Mouse (Mus musculus): Measurements from ENCODE around the gene Slx4ip. TPM values are rescaled to one million over a fixed set of nuclear protein-coding genes. Genes with fewer than 3 reads are reported as not detected.

The Slx4ip gene
- total RNA-seq, 2 experiments from 2014 or later, result 1.3 to 2.0 TPM

DNA sequence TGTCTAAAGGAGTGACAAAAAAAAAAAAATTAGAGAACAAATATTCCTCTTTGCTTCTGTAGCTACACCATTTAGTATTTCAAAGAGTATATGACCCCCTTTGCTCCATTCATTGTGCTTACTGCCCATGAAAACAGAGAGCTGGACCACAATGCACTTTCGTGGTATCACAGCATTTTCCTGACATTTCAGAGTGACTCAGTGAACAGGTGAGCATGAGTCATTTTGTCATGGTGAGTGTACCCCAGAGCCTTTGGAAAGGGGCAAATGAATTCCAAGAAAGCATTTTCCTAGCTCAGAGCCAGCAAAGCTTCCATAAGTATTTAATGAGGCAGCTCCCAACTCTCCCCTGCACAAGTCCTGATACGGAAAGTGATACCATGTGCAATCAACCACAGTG, 153.1 kb downstream of the Slx4ip start:
- intact Hi-C loops (cut with DNase I), result no loop called here
- DNase-seq, result no peak

DNA sequence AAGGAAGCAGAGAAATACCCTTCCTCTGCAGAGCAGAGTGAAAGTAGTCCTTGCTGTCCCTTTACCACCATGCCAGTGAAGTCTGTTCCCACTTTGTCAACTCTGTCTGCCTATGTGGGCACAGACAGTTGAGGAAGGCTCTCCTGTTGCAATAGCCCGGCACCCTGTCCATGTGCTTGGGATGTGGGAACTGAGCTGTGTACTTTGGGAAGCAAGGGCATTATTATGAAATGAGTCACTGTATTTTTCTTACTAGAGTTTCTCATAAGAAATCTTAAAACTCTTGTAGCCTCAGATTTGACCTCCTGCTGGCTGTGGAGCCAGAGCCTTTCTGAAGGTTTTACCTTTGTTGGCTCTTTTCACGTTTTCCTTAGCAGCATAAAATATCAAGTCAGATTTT, 158.3 kb downstream of the Slx4ip start:
- DNase-seq, result peak in 1 of 2 experiments; percentile 25
- intact Hi-C loops (cut with DNase I), result no loop called here

DNA sequence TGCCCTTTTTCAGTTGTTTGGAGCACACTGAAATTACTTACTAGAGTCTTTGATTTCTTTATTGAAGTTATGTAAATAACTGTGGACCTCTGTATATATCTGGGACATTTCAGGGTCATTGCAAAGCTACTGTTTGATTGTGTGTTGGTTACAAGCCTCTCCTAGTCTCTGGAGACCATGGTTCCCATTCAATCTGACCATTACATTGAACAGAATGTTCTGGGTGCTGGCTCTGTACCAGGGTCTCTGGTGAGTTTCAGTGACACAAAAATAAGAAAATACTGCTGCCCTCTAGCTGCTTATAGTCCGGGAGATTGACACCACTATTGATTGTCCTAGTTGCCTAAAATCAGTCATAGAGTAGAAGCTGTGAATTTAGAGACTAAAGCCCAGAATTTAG, 158.9 kb downstream of the Slx4ip start:
- DNase-seq, result peak; percentile 25 to 31
- intact Hi-C loops (cut with DNase I), result no loop called here

GRCm38 (mm10) chr2:137063829-137064228, 172.8 kb downstream of the Slx4ip start:
- no peak for DNase-seq
- intact Hi-C loops (cut with DNase I), result no loop called here

DNA sequence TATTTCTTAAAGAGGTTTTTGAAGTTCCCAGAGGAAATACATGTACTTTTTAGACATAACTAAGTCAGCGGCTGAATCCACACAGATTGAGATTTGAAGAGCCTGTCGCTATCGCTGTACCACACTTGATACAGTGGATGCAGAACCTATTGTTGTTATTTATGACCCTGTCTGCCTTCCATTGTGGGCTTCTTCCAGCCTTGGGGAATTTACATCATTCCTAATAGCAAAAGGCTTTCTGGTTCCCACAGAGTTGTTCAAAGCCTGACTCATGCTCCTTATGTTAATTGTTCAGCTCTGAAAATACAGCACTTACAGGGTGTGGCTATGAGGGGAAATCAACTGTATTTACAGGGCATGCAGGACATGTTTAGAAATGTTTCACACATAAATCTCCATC, 173.5 kb downstream of the Slx4ip start:
- intact Hi-C loops (cut with DNase I), result no loop called here

DNA sequence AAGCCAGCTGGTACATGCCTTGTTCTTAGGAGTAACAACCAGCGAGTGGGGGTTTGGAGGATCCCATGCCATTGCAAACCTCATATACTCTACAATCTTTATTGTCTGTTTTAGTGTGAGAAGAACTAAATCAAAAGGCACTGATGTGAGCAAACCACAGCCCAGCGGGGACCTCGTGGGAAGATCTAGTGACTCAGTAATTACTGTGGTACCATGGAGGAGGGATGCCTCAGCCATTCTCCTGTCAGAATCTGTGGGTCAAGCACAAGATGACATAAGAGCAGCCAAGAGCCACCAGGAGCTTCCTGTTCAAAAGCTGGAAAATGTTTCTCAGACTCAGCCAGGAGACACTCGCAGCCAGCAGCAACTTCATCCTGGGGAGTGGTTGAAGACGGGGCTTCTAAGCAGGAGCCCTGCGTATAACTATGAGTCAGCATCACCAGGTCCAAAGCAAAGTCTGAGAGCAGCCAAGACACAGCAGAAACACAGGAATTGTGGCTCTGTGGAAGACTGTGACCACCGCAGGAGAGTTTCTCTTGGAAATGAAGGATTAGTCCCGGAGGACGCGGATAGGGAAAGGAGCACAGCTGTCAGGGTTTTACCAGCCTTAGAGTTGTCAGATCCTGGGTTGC, 176.6 kb downstream of the Slx4ip start:
- peak; percentile 32 to 51 for DNase-seq
- intact Hi-C loops (cut with DNase I), result no loop called here

More for the DNA sequence above, 173.5 kb downstream of the Slx4ip start:
- no peak for DNase-seq

DNA sequence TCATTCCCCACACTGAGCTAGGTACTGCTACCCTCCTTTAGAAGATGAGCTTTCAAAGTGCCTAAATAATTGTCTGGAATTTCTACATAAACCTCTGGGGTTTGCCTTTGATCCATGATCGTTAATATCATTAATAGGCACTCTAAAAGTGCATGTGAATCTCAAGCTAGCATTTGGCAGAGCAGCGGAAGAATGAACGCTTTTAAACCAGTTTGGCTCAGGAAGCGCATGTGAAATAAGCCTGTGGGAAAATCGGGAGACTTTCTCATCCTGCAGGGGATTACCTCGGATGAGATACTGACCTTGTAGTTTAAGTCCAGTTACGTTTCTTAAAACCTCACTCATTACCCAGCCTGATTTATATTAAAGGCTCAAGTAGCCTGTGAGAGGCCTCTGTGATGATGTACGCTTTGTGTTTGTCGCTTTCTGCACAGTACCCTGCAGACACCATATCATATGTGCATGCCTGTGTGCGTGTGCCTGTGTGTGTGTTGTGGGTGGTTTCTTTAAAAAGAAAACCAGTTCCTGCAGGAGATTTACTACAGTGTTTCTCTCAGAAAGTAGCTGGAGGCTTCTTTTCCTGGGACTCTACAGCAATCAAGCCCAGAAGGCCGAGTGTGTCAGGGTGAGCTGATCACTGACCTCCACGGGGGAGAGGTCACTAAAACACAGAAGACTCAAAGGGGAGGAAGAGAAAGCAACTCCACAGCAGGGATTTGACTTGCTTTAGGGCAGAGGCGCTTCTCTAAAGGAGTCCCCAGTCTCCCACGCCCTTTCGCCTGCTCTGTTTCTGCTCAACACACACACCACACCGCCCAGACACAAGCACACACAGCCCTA, 182.7 kb downstream of the Slx4ip start:
- no peak for DNase-seq
- intact Hi-C loops (cut with DNase I), result no loop called here

GRCm38 (mm10) chr2:137074313-137074620, 183.2 kb downstream of the Slx4ip start:
- intact Hi-C loops (cut with DNase I), result no loop called here
- no peak for DNase-seq

DNA sequence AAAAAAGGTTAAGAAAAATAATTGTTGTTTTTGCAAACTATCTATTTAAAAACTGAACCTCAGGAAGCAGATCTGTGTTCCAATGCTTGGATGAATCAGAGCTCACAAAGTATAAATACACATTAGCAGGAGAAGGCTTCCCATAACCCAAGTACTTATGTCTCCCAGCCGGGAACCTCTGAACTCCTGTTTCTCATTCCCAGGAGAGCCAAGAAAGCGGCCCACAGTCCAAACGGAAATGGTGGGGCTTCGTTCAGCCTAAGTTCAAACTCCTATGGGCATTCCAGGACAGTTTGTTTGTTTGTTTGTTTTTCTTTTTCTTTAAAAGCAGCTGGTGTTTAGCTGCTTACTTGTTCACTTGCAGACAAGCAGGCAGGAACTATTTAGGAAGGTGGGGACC, 187.8 kb downstream of the Slx4ip start:
- intact Hi-C loops (cut with DNase I), result no loop called here
- DNase-seq, result no peak

DNA sequence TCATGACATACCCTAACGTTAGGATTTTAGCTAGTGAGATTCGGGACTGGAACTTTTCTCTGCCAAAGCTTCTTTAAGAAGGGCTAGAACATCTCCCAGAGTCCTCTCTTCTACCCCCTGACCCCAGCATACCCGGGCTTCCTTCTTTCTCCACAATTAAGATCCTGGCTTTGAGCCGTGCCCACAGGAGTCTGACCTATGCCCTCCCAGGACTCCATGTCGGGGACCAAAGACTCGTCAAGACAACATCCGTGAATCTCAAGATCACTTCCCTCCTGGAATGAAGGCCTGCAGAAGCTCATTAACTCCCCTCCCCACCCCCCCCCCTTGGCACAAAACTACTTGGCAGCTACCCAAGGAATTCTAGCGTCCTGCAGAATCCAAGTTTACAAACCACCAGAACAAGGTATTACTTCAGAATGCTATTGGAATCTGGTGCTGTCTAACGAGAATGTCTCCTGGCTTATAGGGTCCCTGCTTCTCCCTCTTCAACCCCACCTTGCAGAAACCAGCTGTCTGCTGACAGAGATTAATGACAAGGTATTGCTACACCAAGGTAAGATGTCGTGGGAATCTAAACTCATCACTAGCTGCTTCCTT, 188.8 kb downstream of the Slx4ip start:
- DNase-seq, result no peak
- intact Hi-C loops (cut with DNase I), result no loop called here

DNA sequence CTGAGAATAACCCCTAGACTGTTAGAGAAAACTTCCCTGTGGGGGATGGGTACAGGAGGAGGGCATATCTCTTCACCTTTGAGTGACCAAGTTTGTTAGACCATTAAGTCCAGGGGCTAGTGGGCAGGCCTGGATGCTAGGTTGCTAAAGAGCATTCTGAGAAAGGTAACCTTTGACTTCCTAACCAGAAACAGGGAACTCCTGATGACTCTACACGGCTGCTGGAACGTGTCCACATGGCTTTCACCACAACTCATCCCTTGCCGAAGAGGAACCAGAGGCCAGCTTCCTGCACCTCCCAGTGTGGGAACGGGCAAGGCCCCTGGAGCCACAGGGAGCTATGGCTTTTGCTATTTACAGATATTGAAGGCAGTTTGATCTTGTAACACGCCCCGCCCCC, 189.4 kb downstream of the Slx4ip start:
- DNase-seq, result peak in 1 of 2 experiments; percentile 25
- intact Hi-C loops (cut with DNase I), result no loop called here

DNA sequence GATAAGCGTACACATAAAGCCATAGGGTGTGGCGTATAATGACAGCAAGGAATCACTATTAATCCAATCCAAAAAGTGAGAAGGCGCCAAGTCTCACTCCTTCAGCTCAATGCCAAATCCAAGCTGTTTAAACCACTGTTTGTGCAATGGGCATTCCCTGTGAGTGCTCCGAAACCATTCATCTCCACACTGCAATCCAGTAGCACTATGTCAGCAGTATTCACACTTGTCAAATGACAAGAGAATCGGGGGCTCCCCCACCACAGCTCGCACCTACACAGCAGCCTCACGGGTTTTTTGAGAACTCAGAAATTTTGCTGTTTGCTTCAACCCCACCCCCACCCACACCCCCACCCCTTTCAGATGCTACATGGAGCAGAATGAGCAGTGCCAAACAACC, 190.0 kb downstream of the Slx4ip start:
- intact Hi-C loops (cut with DNase I), result no loop called here

DNA sequence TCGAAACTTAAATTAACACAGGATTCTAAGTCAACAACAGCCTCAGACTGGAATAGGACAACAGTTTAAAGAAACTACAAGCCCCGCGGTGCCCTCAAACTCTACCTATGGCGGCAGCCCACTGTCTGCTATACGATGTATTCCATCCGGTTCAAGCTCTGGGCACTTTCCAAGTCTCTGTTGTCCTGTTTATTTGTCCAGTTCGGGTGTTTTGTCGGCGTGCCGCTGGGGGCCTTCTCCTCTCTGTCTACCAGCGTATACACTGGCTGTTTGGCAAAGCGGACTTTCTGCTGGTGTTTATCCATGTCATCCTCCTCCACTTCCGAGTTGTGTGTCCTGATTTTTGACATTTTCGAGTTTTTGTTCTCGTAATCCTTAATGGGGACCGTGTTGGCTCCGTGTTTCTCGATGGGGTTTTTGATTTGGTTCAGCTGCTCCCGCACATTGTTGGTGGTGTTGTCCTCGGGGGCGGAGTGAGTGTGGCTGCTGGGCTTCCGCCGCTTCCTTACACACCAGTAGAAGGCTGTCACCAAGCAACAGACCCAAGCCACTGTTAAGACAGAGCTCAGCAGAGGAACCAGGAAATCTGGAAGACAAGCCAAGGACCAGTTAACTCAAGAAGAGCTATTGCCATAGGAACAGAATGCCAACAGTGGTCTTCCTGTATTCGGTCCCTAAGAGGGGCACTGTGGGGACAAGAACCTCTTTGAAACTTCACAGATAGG, 192.0 kb downstream of the Slx4ip start:
- intact Hi-C loops (cut with DNase I), result no loop called here
- DNase-seq, result no peak

More for the DNA sequence above, 190.0 kb downstream of the Slx4ip start:
- no peak for DNase-seq

GRCm38 (mm10) chr2:137085257-137085656, 194.2 kb downstream of the Slx4ip start:
- peak in 1 of 2 experiments; percentile 25 for DNase-seq
- intact Hi-C loops (cut with DNase I), result no loop called here

DNA sequence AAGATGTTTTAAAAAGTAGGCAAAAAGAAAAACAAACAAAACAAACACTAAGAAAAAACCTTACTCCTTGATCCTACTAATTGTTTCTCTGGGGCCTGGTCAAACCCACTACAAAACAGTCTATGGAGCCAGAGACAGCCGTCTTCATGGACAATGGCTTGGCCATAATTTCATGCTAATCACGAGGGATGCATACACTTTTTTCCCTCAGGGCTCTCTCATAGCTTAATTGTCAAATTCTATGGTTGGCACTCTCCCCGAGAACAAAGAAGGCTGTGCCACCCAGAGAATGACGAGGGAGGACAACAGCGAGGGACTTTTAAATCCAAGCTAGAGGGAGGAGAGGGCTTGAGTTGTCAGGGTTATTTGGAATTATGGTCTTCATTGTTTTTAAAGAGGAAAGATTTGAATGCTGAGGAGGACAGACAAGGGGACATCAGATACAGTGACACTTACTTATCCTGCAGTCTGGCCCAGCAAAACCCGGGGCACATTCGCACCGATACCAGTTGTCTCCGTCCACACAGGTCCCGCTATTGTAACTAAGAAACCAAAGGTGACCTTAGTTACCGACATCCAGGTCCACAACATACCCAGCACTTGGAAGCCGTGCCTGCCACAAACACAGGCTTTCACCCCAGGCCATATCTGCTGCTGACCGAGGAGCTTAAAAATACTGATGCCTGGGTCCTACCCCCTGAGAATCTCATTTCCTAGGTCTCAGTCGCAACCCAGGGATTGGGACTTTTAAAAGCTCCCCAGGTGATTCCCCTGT, 195.8 kb downstream of the Slx4ip start:
- intact Hi-C loops (cut with DNase I), result no loop called here
- no peak for DNase-seq

GRCm38 (mm10) chr2:137087705-137088104, 196.7 kb downstream of the Slx4ip start:
- intact Hi-C loops (cut with DNase I), result no loop called here
- DNase-seq, result no peak

DNA sequence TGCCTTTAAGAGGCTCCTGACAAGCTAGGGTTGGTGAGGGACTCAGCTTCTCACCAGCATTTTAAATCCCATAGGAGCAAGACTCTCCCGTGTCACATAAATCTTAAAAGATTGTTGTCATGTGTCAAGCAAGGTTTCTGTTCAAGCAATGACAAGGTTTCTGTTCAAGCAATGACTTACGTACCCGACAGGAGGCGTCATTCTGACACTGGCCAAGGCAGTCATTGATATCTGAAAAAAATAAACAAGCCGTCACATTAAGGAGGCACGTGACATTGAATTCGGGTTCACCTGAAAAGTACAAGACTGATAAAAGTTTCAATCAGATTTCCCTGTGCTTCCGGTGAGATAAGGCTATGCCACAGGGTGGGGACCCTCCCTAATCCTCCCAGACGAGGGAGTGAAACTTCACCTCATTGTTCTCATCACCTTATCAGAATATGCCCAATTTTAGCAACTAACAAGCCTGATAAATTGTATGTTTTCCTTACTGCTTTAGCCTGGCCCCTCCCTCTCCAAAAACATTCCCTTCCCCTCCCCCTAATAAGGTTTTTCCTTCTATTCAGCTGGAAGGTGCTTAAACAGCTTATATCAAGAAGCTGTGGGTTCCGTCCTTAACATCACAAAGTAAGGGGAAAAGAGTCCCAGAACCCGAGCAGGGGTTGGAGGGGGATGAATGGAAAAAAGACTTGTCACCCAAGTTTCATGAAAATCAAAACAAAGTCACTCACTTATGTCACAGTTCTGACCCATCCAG, 200.9 kb downstream of the Slx4ip start:
- intact Hi-C loops (cut with DNase I), result no loop called here

DNA sequence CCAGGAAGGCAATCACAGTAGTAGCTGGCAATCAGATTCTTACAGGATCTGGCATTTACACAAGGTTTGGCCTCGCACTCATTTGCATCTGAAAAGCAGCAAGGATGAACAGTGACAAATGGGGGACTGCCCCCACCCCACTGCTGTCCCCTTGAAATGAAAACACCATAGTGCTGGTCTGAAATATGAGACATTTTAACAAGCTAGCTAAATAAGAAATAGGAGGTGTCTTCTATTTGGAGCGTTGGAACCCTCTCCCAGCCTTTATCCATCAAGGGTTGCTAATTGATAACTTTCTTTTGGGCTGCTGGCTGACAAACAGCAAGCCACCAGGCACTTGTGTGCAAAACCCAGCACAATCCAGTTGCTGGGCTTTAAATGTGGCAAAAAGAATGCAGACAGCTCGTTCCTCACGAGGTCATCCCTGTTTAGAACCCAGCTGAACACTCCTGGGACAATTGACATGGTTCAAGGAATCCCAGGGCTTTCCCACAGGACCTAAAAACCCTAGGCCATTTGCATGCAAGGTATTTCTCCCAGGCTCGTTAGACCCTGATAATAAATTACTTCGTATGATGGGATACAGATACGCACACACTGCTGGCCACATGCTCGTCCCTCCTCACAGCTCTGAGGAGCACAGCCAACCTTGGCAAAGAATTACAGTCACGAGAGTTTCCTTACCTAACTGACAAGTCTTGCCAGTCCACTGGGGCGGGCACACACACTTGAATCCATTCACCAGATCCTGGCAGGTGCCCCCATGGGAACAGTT, 201.7 kb downstream of the Slx4ip start:
- intact Hi-C loops (cut with DNase I), result no loop called here
- DNase-seq, result no peak

More for the DNA sequence above, 200.9 kb downstream of the Slx4ip start:
- no peak for DNase-seq

- intact Hi-C loops (cut with DNase I), result no loop called here
- DNase-seq, result no peak
These were observed 202.2 kb downstream of the Slx4ip start for GRCm38 (mm10) chr2:137093298-137093630.
